Mouse (Mus musculus) neural tube, embryonic 11.5 days (tissue): ENCODE data around the gene Mill2. TPM values are rescaled to one million over a fixed set of nuclear protein-coding genes. Genes with fewer than 3 reads are reported as not detected.
A peak's percentile ranks its signal among the peaks of the same experiment; 100 is the strongest.

ENCODE experiments used
- ATAC-seq: fragments of 200-750 bp; cut with Nextera tagmentation; 2 replicates; pipeline ENCODE4 v1.8.0; 2017; ENCODE audit warnings: moderate number of reproducible peaks, mild to moderate bottlenecking, moderate TSS enrichment, moderate library complexity; ENCODE audit not compliant: insufficient read depth, low FRiP score, low TSS enrichment
- DNase-seq: peaks from one replicate; pipeline ENCODE4 v3.0.0-alpha.2; 2015; ENCODE audit warnings: low spot score
- H3K27ac ChIP-seq: fragments of 300-500 bp; sonication (generic); 2 replicates; pipeline ENCODE4 v1.5.1; 2014; ENCODE audit warnings: low read depth, mild to moderate bottlenecking, low read length
- H3K27me3 ChIP-seq: fragments of 300-500 bp; sonication (generic); 2 replicates; pipeline ENCODE4 v1.6.1; 2014; ENCODE audit warnings: mild to moderate bottlenecking, low read length, mixed read lengths; ENCODE audit not compliant: control insufficient read depth, insufficient read depth
- H3K36me3 ChIP-seq: fragments of 300-500 bp; sonication (generic); 2 replicates; pipeline ENCODE4 v1.6.1; 2014; ENCODE audit warnings: mild to moderate bottlenecking, low read length, moderate library complexity, mixed read lengths; ENCODE audit not compliant: control insufficient read depth, insufficient read depth
- H3K4me1 ChIP-seq: fragments of 300-500 bp; sonication (generic); 2 replicates; pipeline ENCODE4 v1.6.1; 2014; ENCODE audit warnings: low read length, mixed read lengths; ENCODE audit not compliant: control insufficient read depth, insufficient read depth
- H3K4me2 ChIP-seq: fragments of 300-500 bp; sonication (generic); 2 replicates; pipeline ENCODE4 v1.6.1; 2014; ENCODE audit warnings: low read depth, mild to moderate bottlenecking, moderate library complexity
- H3K4me3 ChIP-seq: fragments of 300-500 bp; sonication (generic); 2 replicates; pipeline ENCODE4 v1.5.1; 2014; ENCODE audit warnings: low read depth, low read length
- H3K9ac ChIP-seq: fragments of 300-500 bp; sonication (generic); 2 replicates; pipeline ENCODE4 v1.6.1; 2014; ENCODE audit warnings: mild to moderate bottlenecking, low read length
- H3K9me3 ChIP-seq: fragments of 300-500 bp; sonication (generic); 2 replicates; pipeline ENCODE4 v1.6.1; 2016; ENCODE audit warnings: low read length; ENCODE audit not compliant: control insufficient read depth
- WGBS: fragments of 180-500 bp; shearing (Covaris S2); extraction: QIAGEN DNeasy Blood & Tissue Kit; methylation state at CpG from one replicate; pipeline ENCODE4 v1.1.7; 2014; 5-methylcytosine and 5-hydroxymethylcytosine counted together
- polyA plus RNA-seq: library from polyadenylated mRNA; unstranded; fragments of >200 nt; fragmentation: Nextera tagmentation; extraction: Ambion mirVana; gene quantifications from 2 replicates; pipeline ENCODE4 v1.2.1, GENCODE M21; 2014

The Mill2 gene
- polyA plus RNA-seq, 1 experiment from 2014 or later: not detected

- no peaks in the 10 kb centered on the region for H3K4me1 ChIP-seq
- WGBS: 92% methylated on average over 1 of the region's 1 CpGs
- no peaks in the 10 kb centered on the region for H3K27me3 ChIP-seq
- ATAC-seq: no peak
- no peak overlapping the region for H3K27ac ChIP-seq
- no peaks in the 10 kb centered on the region; the same call in 1 of the 2 replicates for H3K9me3 ChIP-seq
- no peaks in the 10 kb centered on the region for H3K36me3 ChIP-seq
- H3K4me3 ChIP-seq: no peak overlapping the region
- no peak for DNase-seq
- no peak overlapping the region for H3K9ac ChIP-seq
- no peak overlapping the region for H3K4me2 ChIP-seq
These were observed 47.2 kb downstream of the Mill2 start for GRCm38 (mm10) chr7:18886963-18887362.

DNA sequence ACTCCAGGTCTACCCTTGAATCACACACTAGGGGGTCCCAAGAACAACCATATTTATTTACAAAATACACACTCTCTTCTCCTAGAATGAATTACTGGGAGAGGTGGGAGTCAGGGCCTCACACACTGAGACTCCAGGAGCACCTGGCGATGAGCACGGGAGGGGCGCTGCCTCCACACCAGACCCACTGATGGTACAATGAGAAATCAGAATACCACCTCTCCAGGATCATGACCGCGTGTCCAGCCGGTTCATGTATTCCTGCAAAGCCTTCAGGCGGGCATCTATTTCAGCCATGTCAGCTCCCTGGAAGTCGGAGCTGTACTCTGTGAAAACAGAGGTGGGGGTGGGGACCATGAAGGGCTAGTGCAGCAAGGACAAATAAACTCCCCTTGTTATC, 51.1 kb downstream of the Mill2 start:
- DNase-seq (no peak), ATAC-seq (no peak)
- no peaks in the 10 kb centered on the region for H3K36me3 ChIP-seq
- H3K9me3 ChIP-seq: no peaks in the 10 kb centered on the region
- H3K27me3 ChIP-seq: peaks cover 11% of the 10 kb centered on the region
- no peak overlapping the region for H3K4me3 ChIP-seq
- no peak overlapping the region for H3K4me2 ChIP-seq
- peaks cover 4% of the 10 kb centered on the region for H3K4me1 ChIP-seq
- H3K27ac ChIP-seq: no peak overlapping the region
- WGBS: 96% methylated on average over 8 of the region's 8 CpGs
- H3K9ac ChIP-seq: no peak overlapping the region

GRCm38 (mm10) chr7:18891872-18892599, 52.3 kb downstream of the Mill2 start:
- peak overlapping the region; percentile 64 for H3K4me2 ChIP-seq
- no peaks in the 10 kb centered on the region for H3K9me3 ChIP-seq
- peak; percentile 88 for DNase-seq
- peak overlapping the region; percentile 27; the same call in 1 of the 2 replicates for H3K9ac ChIP-seq
- 22% methylated on average over 33 of the region's 33 CpGs for WGBS
- ATAC-seq: peak; percentile 32; the same call in 1 of the 2 replicates
- H3K27ac ChIP-seq: no peak overlapping the region
- peaks cover 4% of the 10 kb centered on the region for H3K4me1 ChIP-seq
- peaks cover 11% of the 10 kb centered on the region for H3K27me3 ChIP-seq
- no peaks in the 10 kb centered on the region for H3K36me3 ChIP-seq
- H3K4me3 ChIP-seq: peak overlapping the region; percentile 28

GRCm38 (mm10) chr7:18893009-18893408, 53.2 kb downstream of the Mill2 start:
- no peak overlapping the region for H3K9ac ChIP-seq
- H3K4me1 ChIP-seq: peaks cover 4% of the 10 kb centered on the region
- no peaks in the 10 kb centered on the region for H3K36me3 ChIP-seq
- H3K27ac ChIP-seq: no peak overlapping the region
- 0 out of 2 replicates have a peak, but pooled peaks have one; percentile 17 for ATAC-seq
- H3K27me3 ChIP-seq: peaks cover 11% of the 10 kb centered on the region
- H3K4me3 ChIP-seq: no peak overlapping the region
- no peak for DNase-seq
- H3K4me2 ChIP-seq: peak overlapping the region; percentile 64; the same call in 1 of the 2 replicates
- 39% methylated on average over 27 of the region's 27 CpGs for WGBS
- no peaks in the 10 kb centered on the region for H3K9me3 ChIP-seq

- H3K4me3 ChIP-seq: peak overlapping the region; percentile 37
- no peaks in the 10 kb centered on the region for H3K36me3 ChIP-seq
- ATAC-seq: peak; percentile 30
- peak overlapping the region; percentile 53 for H3K9ac ChIP-seq
- no peak overlapping the region for H3K27ac ChIP-seq
- peaks cover 11% of the 10 kb centered on the region for H3K27me3 ChIP-seq
- peak; percentile 61 for DNase-seq
- H3K4me1 ChIP-seq: peaks cover 4% of the 10 kb centered on the region
- H3K9me3 ChIP-seq: no peaks in the 10 kb centered on the region
- under 1% methylated on average over 40 of the region's 41 CpGs for WGBS
- H3K4me2 ChIP-seq: peak overlapping the region; percentile 64
These were observed 54.1 kb downstream of the Mill2 start for GRCm38 (mm10) chr7:18893651-18894430.

- H3K9me3 ChIP-seq: no peaks in the 10 kb centered on the region
- no peak for ATAC-seq
- WGBS: 50% methylated on average over 5 of the region's 5 CpGs
- peak; percentile 59 for DNase-seq
- no peak overlapping the region for H3K4me3 ChIP-seq
- no peaks in the 10 kb centered on the region; the same call in 1 of the 2 replicates for H3K36me3 ChIP-seq
- H3K4me1 ChIP-seq: peaks cover 4% of the 10 kb centered on the region
- H3K9ac ChIP-seq: no peak overlapping the region
- H3K27me3 ChIP-seq: peaks cover 11% of the 10 kb centered on the region
- H3K4me2 ChIP-seq: no peak overlapping the region
- H3K27ac ChIP-seq: no peak overlapping the region
These were observed 56.8 kb downstream of the Mill2 start for GRCm38 (mm10) chr7:18896536-18896935.

DNA sequence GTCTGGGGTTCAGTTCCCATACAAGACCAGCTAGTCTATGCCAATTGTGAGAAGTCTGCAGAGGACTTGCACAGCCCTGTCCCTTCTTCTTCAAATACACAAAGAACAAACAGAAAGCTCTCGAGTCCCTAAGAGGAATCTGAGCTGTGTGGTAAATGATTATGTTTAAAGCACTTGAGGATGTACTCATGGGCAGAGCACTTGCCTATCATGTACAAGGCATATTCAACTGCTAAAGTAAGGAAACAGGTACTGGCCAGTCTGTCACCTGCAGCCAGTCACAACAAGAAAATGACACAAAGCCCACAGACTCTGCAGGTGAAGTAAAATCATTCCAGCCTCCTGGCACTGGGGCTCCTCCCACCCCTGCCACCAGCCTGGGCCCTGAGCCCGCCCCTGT, 60.7 kb downstream of the Mill2 start:
- no peaks in the 10 kb centered on the region for H3K4me1 ChIP-seq
- ATAC-seq: no peak
- no peak overlapping the region for H3K4me2 ChIP-seq
- no peak overlapping the region for H3K4me3 ChIP-seq
- no peak overlapping the region for H3K27ac ChIP-seq
- no peaks in the 10 kb centered on the region; the same call in 1 of the 2 replicates for H3K36me3 ChIP-seq
- H3K27me3 ChIP-seq: no peaks in the 10 kb centered on the region
- WGBS: 93% methylated on average over 2 of the region's 2 CpGs
- no peak for DNase-seq
- H3K9me3 ChIP-seq: no peaks in the 10 kb centered on the region
- H3K9ac ChIP-seq: no peak overlapping the region

DNA sequence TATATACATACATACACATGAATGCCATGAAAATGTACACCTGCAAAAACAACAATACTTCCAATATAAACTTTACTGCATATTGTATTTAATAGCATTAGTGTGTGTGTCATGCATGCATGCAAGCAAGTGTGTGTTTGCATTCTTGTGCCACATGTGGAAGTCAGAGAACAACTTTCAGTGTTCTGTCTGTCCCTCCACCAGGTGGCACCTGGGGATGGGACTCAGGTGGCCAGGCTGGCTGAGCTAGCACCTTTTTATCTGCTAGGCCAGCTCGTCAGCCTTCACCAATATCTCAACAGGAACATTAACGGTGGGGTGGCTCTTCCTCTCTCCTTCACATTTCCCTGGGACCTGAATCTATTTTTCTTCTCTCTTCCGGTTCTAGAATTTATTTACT, 62.7 kb downstream of the Mill2 start:
- Histone ChIP-seq H3K27me3 (no peaks in the 10 kb centered on the region), H3K9me3 (no peaks in the 10 kb centered on the region), H3K4me2 (no peak overlapping the region), H3K9ac (no peak overlapping the region), H3K4me3 (no peak overlapping the region), H3K27ac (no peak overlapping the region), H3K4me1 (no peaks in the 10 kb centered on the region), H3K36me3 (peaks cover 2% of the 10 kb centered on the region; the same call in 1 of the 2 replicates)
- DNase-seq (no peak), ATAC-seq (no peak)
- WGBS: 79% methylated on average over 3 of the region's 3 CpGs
